Mouse (Mus musculus) liver, embryonic 16.5 days (tissue): ENCODE data around the gene Plekha5. TPM values are rescaled to one million over a fixed set of nuclear protein-coding genes. Genes with fewer than 3 reads are reported as not detected.
"Not testable (repeated sequence)": the region's sequence is repeated elsewhere in the genome, so short reads cannot be mapped to it uniquely, and the experiment has no call there.

Experiments
- ATAC-seq: fragments of 200-750 bp; cut with Nextera tagmentation; 2 replicates; pipeline ENCODE4 v1.8.0; 2017; ENCODE audit warnings: low read depth, mild to moderate bottlenecking, moderate number of reproducible peaks, moderate library complexity
- H3K27ac ChIP-seq: fragments of 300-500 bp; sonication (generic); 2 replicates; pipeline ENCODE4 v1.5.1; 2014; ENCODE audit warnings: mild to moderate bottlenecking, low read length
- H3K27me3 ChIP-seq: fragments of 300-500 bp; sonication (generic); 2 replicates; pipeline ENCODE4 v1.6.1; 2014; ENCODE audit warnings: low read depth, low read length, mixed read lengths; ENCODE audit not compliant: control insufficient read depth, insufficient read depth
- H3K36me3 ChIP-seq: fragments of 300-500 bp; sonication (generic); 2 replicates; pipeline ENCODE4 v1.6.1; 2014; ENCODE audit warnings: mild to moderate bottlenecking; ENCODE audit not compliant: control insufficient read depth, insufficient read depth
- H3K4me1 ChIP-seq: fragments of 300-500 bp; sonication (generic); 2 replicates; pipeline ENCODE4 v1.6.1; 2014; ENCODE audit warnings: low read depth, low read length, mixed read lengths; ENCODE audit not compliant: control insufficient read depth
- H3K4me2 ChIP-seq: fragments of 300-500 bp; sonication (generic); 2 replicates; pipeline ENCODE4 v1.6.1; 2014; ENCODE audit warnings: low read depth, low read length, mixed read lengths
- H3K4me3 ChIP-seq: fragments of 300-500 bp; sonication (generic); 2 replicates; pipeline ENCODE4 v1.5.1; 2014; ENCODE audit warnings: low read depth, mild to moderate bottlenecking, low read length
- H3K9ac ChIP-seq: fragments of 300-500 bp; sonication (generic); 2 replicates; pipeline ENCODE4 v1.6.1; 2014; ENCODE audit warnings: low read depth, low read length
- H3K9me3 ChIP-seq: fragments of 300-500 bp; sonication (generic); replicated peaks from 2 replicates; pipeline ENCODE4 v1.6.1; 2016; ENCODE audit warnings: low read length; ENCODE audit not compliant: control insufficient read depth
- WGBS: fragments of 180-500 bp; shearing (Covaris S2); extraction: QIAGEN DNeasy Blood & Tissue Kit; methylation state at CpG from one replicate; pipeline ENCODE4 v1.1.7; 2014; ENCODE audit not compliant: insufficient replicate concordance; 5-methylcytosine and 5-hydroxymethylcytosine counted together
- polyA plus RNA-seq: library from polyadenylated mRNA; unstranded; fragments of >200 nt; fragmentation: Nextera tagmentation; extraction: Ambion mirVana; gene quantifications from 2 replicates; pipeline ENCODE4 v1.2.1, GENCODE M21; 2015

Plekha5 gene
- polyA plus RNA-seq, 1 experiment from 2014 or later, result 5.5 TPM

- H3K9ac ChIP-seq, result no peak overlapping the region
- H3K4me3 ChIP-seq, result no peak overlapping the region
- WGBS, result 58% methylated on average over 4 of the region's 4 CpGs
- H3K4me2 ChIP-seq, result no peak overlapping the region
- ATAC-seq, result no peak
- H3K4me1 ChIP-seq, result no peaks in the 10 kb centered on the region
- H3K9me3 ChIP-seq, result no peaks in the 10 kb centered on the region
- no peak overlapping the region for H3K27ac ChIP-seq
- H3K27me3 ChIP-seq, result no peaks in the 10 kb centered on the region
- no peaks in the 10 kb centered on the region for H3K36me3 ChIP-seq
Measured at GRCm38 (mm10) chr6:140577822-140578170, 153.9 kb downstream of the Plekha5 start.

- ATAC-seq, H3K9me3 ChIP-seq, H3K4me1 ChIP-seq, H3K36me3 ChIP-seq, H3K9ac ChIP-seq, H3K4me3 ChIP-seq, H3K27ac ChIP-seq, H3K27me3 ChIP-seq, H3K4me2 ChIP-seq: not testable (repeated sequence)
Measured at GRCm38 (mm10) chr6:140578985-140579384, 155.1 kb downstream of the Plekha5 start.

- H3K4me1 ChIP-seq, result no peaks in the 10 kb centered on the region
- H3K36me3 ChIP-seq, result no peaks in the 10 kb centered on the region
- 44% methylated on average over 4 of the region's 4 CpGs for WGBS
- H3K4me3 ChIP-seq, result no peak overlapping the region
- no peaks in the 10 kb centered on the region for H3K27me3 ChIP-seq
- H3K27ac ChIP-seq, result no peak overlapping the region
- no peak for ATAC-seq
- H3K9me3 ChIP-seq, result no peaks in the 10 kb centered on the region
- H3K9ac ChIP-seq, result no peak overlapping the region
- H3K4me2 ChIP-seq, result no peak overlapping the region
Measured at GRCm38 (mm10) chr6:140580170-140580569, 156.3 kb downstream of the Plekha5 start.

GRCm38 (mm10) chr6:140586714-140587259, 162.9 kb downstream of the Plekha5 start:
- no peaks in the 10 kb centered on the region for H3K9me3 ChIP-seq
- H3K27me3 ChIP-seq, result no peaks in the 10 kb centered on the region
- no peak overlapping the region for H3K27ac ChIP-seq
- H3K4me2 ChIP-seq, result no peak overlapping the region
- WGBS, result 65% methylated on average over 8 of the region's 8 CpGs
- no peak for ATAC-seq
- H3K36me3 ChIP-seq, result no peaks in the 10 kb centered on the region; the same call in 1 of the 2 replicates
- no peaks in the 10 kb centered on the region for H3K4me1 ChIP-seq
- H3K9ac ChIP-seq, result no peak overlapping the region
- no peak overlapping the region for H3K4me3 ChIP-seq

GRCm38 (mm10) chr6:140591331-140591730, 167.5 kb downstream of the Plekha5 start:
- no peak overlapping the region for H3K9ac ChIP-seq
- H3K4me1 ChIP-seq, result no peaks in the 10 kb centered on the region
- no peak overlapping the region for H3K27ac ChIP-seq
- no peak overlapping the region for H3K4me2 ChIP-seq
- 71% methylated on average over 5 of the region's 5 CpGs for WGBS
- no peaks in the 10 kb centered on the region for H3K9me3 ChIP-seq
- no peak for ATAC-seq
- H3K4me3 ChIP-seq, result no peak overlapping the region
- no peaks in the 10 kb centered on the region for H3K27me3 ChIP-seq
- no peaks in the 10 kb centered on the region; the same call in 1 of the 2 replicates for H3K36me3 ChIP-seq

- Histone ChIP-seq H3K4me2 (no peak overlapping the region), H3K4me1 (no peaks in the 10 kb centered on the region), H3K9me3 (no peaks in the 10 kb centered on the region), H3K27me3 (no peaks in the 10 kb centered on the region), H3K4me3 (no peak overlapping the region), H3K9ac (no peak overlapping the region), H3K36me3 (no peaks in the 10 kb centered on the region; the same call in 1 of the 2 replicates), H3K27ac (peak overlapping the region; percentile 57; the same call in 1 of the 2 replicates)
- WGBS, result 61% methylated on average over 8 of the region's 8 CpGs
- ATAC-seq, result no peak
Measured at GRCm38 (mm10) chr6:140592713-140593112, 168.9 kb downstream of the Plekha5 start.

GRCm38 (mm10) chr6:140593420-140594170, 169.7 kb downstream of the Plekha5 start:
- peak overlapping the region; percentile 57 for H3K27ac ChIP-seq
- H3K9me3 ChIP-seq, result no peaks in the 10 kb centered on the region
- H3K36me3 ChIP-seq, result no peaks in the 10 kb centered on the region; the same call in 1 of the 2 replicates
- peak; percentile 82 for ATAC-seq
- no peak overlapping the region for H3K4me3 ChIP-seq
- no peak overlapping the region for H3K9ac ChIP-seq
- no peaks in the 10 kb centered on the region for H3K4me1 ChIP-seq
- no peaks in the 10 kb centered on the region for H3K27me3 ChIP-seq
- 0 out of 2 replicates have a peak overlapping the region, but pooled peaks have one; percentile 3 for H3K4me2 ChIP-seq
- 69% methylated on average over 17 of the region's 17 CpGs for WGBS

- not testable (repeated sequence) for H3K27me3 ChIP-seq, H3K9me3 ChIP-seq, H3K4me1 ChIP-seq, H3K36me3 ChIP-seq, H3K9ac ChIP-seq, H3K27ac ChIP-seq, ATAC-seq, H3K4me3 ChIP-seq, H3K4me2 ChIP-seq
- WGBS, result 72% methylated on average over 6 of the region's 6 CpGs
Measured at GRCm38 (mm10) chr6:140595551-140595950, 171.7 kb downstream of the Plekha5 start.
